10 mouse cellular contexts compared by ENCODE assay signal in genomic region chr1:153635056-153635455, GRCm38 (mm10). TPM values are rescaled to one million over a fixed set of nuclear protein-coding genes. Genes with fewer than 3 reads are reported as not detected.
A peak's percentile ranks its signal among the peaks of the same experiment; 100 is the strongest.
DNase-seq lines count a peak whose midpoint lies in the region; ATAC-seq and TF ChIP-seq lines count a peak whose summit lies in the region.
"Had no signal": no experiment of that assay in that cellular context is flagged by ENCODE, and none has a peak within 500 bp of the region (broad histone marks: within the 10 kb centered on the region; RNA-seq: fewer than 3 reads in every experiment).

No protein-coding gene starts in this region.

- no peak overlapping the region for H3K4me2 ChIP-seq in heart, embryonic 13.5 days
- H3K4me2 ChIP-seq in lung, postnatal 0 days (replicated peaks; ENCODE audit: low read depth, low read length), result no peak overlapping the region
- H3K4me2 ChIP-seq: midbrain, embryonic 11.5 days had no signal

- no peak for DNase-seq in heart, postnatal 25 days (ENCODE audit: low spot score)
- peak; percentile 34 for DNase-seq in A20 (ENCODE audit: low read depth, low spot score)
- peak; percentile 83 for DNase-seq in lung, postnatal 0 days (ENCODE audit: low spot score)
- no peak for DNase-seq in cerebellum, postnatal 14 days
- DNase-seq: retina, postnatal 1 day had no signal

- no peaks in the 10 kb centered on the region for H3K27me3 ChIP-seq in heart, embryonic 13.5 days (replicated peaks)
- no peaks in the 10 kb centered on the region for H3K27me3 ChIP-seq in lung, postnatal 0 days (replicated peaks; ENCODE audit: insufficient read depth, low read length)

- H3K9me3 ChIP-seq in heart, embryonic 13.5 days, result no peaks in the 10 kb centered on the region
- no peaks in the 10 kb centered on the region for H3K9me3 ChIP-seq in lung, postnatal 0 days (ENCODE audit: low read length)

- no peaks in the 10 kb centered on the region for H3K36me3 ChIP-seq in heart, embryonic 13.5 days
- H3K36me3 ChIP-seq in lung, postnatal 0 days (ENCODE audit: insufficient read depth, low read length), result no peaks in the 10 kb centered on the region

- H3K27ac ChIP-seq in heart, embryonic 13.5 days (replicated peaks), result peak overlapping the region; percentile 81
- H3K27ac ChIP-seq in lung, postnatal 0 days (ENCODE audit: low read length), result no peak overlapping the region
- H3K27ac ChIP-seq: liver, embryonic 14.5 days had no signal

- TF ChIP-seq EP300 in lung, postnatal 0 days (IDR thresholded peaks at IDR 0.05), result no peak; the same call in 1 of the 2 replicates

- no peak overlapping the region for H3K4me3 ChIP-seq in heart, embryonic 13.5 days
- no peak overlapping the region for H3K4me3 ChIP-seq in lung, postnatal 0 days (ENCODE audit: low read depth, low read length)

- peaks cover 34% of the 10 kb centered on the region for H3K4me1 ChIP-seq in heart, embryonic 13.5 days
- peaks cover 5% of the 10 kb centered on the region; the same call in 1 of the 2 replicates for H3K4me1 ChIP-seq in lung, postnatal 0 days (ENCODE audit: insufficient read depth, low read depth, low read length)

- intact Hi-C loops in heart, postnatal 25 days (cut with DNase I), result no loop called here

- ATAC-seq in heart, embryonic 13.5 days (ENCODE audit: extremely low read depth, insufficient number of reproducible peaks, low FRiP score, low TSS enrichment), result no peak
- peak; percentile 73 for ATAC-seq in common myeloid progenitor, adult 5-6 weeks (replicated peaks; ENCODE audit: low read depth, poor library complexity, severe bottlenecking)
- peak; percentile 84 for ATAC-seq in lung, postnatal 0 days
- ATAC-seq in frontal cortex, adult (ENCODE audit: low TSS enrichment), result no peak

- H3K9ac ChIP-seq in heart, embryonic 13.5 days, result no peak overlapping the region
- H3K9ac ChIP-seq in lung, postnatal 0 days (replicated peaks; ENCODE audit: low read depth), result no peak overlapping the region
- H3K9ac ChIP-seq: liver, embryonic 14.5 days had no signal

- WGBS in heart, embryonic 13.5 days, result 72% methylated on average over 5 of the region's 5 CpGs
- WGBS in lung, postnatal 0 days, result 59% methylated on average over 5 of the region's 5 CpGs

- no peak for TF ChIP-seq CTCF in lung, postnatal 0 days (IDR thresholded peaks at IDR 0.05)

RNA-seq across cellular contexts. Expression of gene Rgs8, which starts 17.8 kb away (rescaled TPM):
- 0.56 and 0.60 TPM in 2 replicates for polyA plus RNA-seq in heart, embryonic 13.5 days (2015; fragmentation: Nextera tagmentation; extraction: Ambion mirVana)
- not detected for total RNA-seq in heart, postnatal 25 days (2021)
- 0.05 and 0.34 TPM in 2 replicates for total RNA-seq in common myeloid progenitor, adult 5-6 weeks (2017)
- 0.12 and 0.14 TPM in 2 replicates for polyA plus RNA-seq in lung, postnatal 0 days (2015; fragmentation: Nextera tagmentation; extraction: Ambion mirVana)

Comparison
In these comparisons a context has a peak if more than half of its experiments do, and no peak if none do; other contexts are left out.
1. ATAC-seq: peak in common myeloid progenitor, adult 5-6 weeks (single experiment) and lung, postnatal 0 days (single experiment); none in heart, embryonic 13.5 days (single experiment) and frontal cortex, adult (single experiment).
2. DNase-seq: peak in A20 (single experiment) and lung, postnatal 0 days (single experiment); none in heart, postnatal 25 days (single experiment) and cerebellum, postnatal 14 days (0 of 2).